Mouse (Mus musculus) brain, embryonic 14.5 days (tissue): ENCODE measurements at regions not wholly inside any gene's neighbourhood (a gene's known extent, or its start where the extent isn't known, plus 50 kb on each side); places are given as distances from the start of the nearest gene placed in this dataset.

Experiments
- CTCF ChIP-seq: fragments of 200-500 bp; IDR thresholded peaks from 2 replicates; pipeline ENCODE4 v1.5.1; 2012; ENCODE audit warnings: inconsistent platforms, mild to moderate bottlenecking, moderate library complexity, borderline replicate concordance; ENCODE audit not compliant: insufficient read depth, insufficient read length; ENCODE audit errors: extremely low read depth
- POLR2A ChIP-seq: fragments of 200-500 bp; IDR thresholded peaks from 2 replicates; pipeline ENCODE4 v1.6.1; 2012; ENCODE audit warnings: mild to moderate bottlenecking, inconsistent platforms, borderline replicate concordance; ENCODE audit not compliant: poor library complexity, insufficient read depth, insufficient read length, severe bottlenecking; ENCODE audit errors: extremely low read depth

DNA sequence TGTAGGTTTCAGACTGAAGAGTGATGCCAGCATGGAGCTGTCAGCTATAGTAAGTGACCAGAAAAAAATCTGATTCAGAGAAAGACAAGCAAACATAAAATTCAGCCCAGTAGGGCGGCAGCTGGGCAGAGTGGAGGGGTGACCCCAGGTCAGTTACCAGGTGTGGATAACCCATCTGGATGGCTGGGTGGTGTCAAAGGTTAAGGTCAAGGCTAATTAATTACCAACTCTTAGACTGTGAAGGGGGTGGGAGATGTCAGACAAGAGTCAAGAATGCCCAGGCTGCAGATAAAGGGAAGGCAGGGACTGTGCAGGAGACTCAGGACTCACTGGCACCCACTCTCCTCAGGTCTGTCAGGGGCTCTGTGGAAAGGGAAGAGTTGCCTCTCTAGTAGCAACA, 188.1 kb downstream of the Bcl2l11 start:
- no peak for TF ChIP-seq POLR2A
- TF ChIP-seq CTCF = no peak
